Mouse (Mus musculus) thymus, postnatal 14 days (tissue): Measurements from ENCODE around the gene Gpr89.

ENCODE experiments used
- DNase-seq: peaks from one replicate; pipeline ENCODE4 v3.0.0; 2021

The Gpr89 gene

DNA sequence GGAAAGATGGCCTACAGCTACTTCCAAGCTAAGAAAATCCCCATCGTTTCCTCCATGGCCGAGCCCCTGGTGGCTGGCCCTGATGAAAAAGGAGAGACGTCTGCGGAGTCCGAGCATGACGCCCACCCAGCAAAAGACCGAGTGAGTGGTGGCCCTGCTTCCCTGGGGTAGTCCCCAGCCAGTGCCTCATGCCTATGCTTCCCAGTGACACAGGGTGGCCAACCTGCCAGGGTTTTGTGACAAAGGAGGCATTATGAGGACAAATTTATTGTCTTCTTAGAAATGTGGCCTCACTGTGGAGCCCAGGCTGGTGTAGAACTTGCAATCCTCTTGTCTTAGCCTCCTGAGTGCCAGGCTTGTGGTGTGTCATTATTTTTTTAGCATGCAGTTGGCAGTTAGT is 36.1 kb downstream of the Gpr89 start:
- no peak for DNase-seq

DNA sequence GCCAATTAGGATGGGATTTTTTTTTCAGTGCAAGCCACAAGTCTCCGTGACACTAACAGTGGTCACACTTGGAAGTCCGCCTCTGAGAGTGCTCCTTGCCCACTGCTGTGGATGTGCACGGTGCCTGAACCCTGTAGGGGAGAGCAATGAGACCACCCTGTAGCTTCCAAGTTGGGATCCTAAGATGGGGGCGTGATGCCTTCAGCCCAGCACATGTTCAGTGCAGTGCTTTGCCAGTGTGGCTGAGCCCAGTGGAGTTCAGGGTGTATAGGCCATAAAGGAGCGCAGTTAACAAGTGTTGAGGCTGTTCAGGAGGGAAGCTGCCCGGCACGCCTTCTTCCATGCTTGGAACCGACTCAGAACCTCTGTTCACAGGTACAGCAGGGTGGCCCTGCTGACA is 36.6 kb downstream of the Gpr89 start:
- DNase-seq: no peak

DNA sequence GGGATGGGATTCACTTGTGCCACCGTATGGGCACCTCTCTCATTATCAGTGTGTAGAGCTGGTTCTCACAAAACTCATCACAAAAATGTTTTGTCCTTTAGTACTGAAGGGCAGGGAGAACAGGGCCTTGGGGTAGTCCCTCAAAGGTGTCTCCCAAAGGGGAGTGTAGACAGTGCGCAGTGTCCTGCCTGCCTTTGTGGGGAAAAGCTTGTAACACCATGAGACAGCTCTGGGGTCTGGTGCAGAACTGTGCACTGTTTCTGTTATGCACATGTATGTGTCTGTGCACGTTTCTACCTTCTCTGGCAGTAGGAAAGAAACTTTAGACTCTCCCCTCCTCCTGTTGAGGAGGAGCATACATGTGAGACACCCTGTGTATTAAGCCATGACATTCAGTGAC is 37.3 kb downstream of the Gpr89 start:
- DNase-seq: no peak

DNA sequence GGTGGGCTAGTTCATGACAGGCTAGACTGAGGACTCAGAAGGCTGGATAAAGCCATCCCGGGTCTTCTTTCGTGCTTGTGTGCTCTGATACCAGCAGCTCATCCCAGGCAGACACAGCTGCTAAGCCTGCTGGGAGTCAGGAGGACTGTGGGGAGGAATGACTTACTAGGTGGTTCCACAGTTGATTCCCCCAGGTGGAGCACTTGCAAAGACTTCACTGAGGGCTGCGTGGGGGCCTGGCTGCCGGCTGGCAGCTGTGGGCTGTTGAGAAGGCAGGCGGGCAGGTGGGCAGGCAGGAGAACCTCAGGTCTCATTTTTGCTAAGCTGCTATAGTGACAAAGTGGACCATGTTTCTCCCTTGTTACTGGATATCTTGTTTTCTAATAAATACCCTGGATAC is 44.6 kb downstream of the Gpr89 start:
- no peak for DNase-seq

DNA sequence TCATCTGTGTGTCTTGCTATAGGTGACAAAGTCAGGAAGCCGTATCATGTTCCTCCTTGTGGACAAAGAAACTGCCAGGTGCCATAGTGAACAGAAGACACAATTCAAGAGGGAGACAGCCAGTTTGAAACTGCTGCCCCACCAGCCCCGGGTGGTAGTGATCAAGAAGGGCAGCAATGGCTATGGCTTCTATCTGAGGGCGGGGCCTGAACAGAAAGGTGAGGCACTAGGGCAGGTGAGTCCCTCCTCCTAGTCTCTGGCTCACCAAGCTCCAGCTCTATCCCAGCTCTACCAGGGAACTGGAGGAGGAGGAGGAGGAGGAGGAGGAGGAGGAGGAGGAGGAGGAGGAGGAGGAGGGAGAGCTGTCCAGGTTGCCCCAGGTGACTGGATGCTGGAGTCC is 49.3 kb downstream of the Gpr89 start:
- no peak for DNase-seq

DNA sequence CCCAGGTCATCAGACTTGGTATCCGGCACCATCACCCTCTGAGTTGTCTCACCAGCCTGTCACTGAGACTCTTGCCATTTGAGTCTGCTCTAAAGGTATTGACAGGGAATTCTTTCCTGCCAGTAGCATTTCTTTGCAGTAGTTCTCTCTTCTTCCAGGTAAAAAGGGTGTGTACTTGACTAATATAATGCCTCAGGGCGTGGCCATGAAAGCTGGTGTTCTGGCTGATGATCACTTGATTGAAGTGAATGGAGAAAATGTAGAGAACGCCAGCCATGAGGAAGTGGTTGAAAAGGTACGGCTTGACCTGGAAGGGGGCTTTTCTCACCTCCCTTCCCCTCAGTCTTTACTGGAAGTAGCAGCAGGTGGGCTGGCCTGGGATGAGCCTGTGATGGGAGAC is 50.8 kb downstream of the Gpr89 start:
- no peak for DNase-seq

DNA sequence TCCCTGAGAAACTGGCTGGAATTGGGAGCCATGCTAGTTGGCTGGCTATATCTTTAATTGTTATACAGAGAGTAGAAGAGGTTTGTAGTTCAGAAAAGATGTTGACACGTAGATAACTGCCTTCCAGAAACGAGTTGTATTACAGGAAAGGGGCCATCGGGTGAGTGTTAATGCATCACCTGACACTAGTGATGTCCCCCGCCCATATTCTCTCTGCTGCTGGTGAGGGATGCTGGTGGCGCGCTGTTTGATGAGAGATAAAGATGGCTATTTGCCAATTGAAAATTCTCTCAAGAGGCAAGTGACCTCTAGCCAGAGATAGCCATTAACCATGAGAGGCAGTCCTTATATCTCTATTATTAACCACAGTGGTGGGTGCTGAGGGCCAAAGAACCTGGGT is 52.6 kb downstream of the Gpr89 start:
- no peak for DNase-seq

DNA sequence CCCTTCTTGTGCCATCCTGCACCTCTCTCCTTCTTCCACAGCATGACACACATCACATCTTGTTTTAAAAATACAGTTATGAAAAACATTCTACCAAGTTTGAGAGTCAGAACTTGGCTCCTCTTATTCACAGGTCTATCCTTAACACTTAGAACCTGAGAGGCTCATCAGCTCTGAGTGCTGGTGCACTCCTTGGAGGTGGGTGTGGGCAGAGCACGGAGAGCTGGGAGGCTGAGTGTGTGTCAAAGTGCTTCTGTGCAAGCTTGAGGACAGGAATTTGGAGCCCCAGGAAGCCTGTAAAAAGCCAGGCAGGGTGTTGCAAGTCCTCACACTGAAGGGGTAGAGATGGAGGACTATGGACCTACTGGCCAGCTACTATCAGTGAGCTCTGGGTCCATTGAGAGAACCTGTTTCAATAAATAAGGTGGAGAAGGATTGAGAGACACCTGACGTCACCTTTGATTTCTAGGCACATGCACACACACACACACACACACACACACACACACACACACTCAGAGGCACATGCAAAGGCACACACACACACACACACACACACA is 55.9 kb downstream of the Gpr89 start:
- DNase-seq: no peak

DNA sequence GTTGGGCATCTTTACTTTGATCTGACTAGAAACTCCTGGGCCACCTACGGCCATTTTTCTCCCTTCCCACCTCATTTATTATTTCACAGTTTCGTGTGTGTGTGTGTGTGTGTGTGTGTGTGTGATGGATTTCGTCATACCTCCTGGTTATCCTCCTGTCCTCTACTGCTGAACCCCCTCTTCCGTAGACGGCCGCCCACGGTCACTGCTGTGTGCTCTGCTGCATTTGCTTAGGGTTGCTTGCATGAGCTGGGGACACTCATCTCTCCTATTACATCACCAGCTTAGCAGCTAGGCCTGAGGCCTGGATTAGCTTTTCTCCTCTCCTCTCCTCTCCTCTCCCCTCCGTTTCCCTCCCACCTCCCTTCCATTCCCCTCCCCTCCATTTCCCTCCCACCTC is 56.7 kb downstream of the Gpr89 start:
- no peak for DNase-seq

DNA sequence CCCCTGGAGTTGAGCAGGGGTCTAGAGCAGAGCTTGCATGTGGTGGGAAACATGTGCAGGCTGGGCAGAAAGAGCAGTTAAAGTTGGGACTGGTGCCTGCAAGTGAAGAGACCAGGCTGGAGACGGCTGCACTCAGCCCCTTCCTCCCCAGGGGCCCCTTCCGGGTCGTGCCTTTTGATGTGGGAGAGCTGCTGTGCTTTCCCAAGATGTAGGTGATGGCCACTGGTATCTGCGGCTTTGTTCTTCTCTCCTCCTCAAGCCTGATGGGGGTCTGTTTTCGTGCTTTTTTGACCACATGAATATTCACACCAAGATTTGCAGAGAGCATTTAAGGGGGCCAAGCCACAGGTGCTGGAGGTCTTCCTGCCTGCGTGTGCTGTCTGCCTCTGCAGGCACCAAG is 57.5 kb downstream of the Gpr89 start:
- DNase-seq: peak; percentile 64

DNA sequence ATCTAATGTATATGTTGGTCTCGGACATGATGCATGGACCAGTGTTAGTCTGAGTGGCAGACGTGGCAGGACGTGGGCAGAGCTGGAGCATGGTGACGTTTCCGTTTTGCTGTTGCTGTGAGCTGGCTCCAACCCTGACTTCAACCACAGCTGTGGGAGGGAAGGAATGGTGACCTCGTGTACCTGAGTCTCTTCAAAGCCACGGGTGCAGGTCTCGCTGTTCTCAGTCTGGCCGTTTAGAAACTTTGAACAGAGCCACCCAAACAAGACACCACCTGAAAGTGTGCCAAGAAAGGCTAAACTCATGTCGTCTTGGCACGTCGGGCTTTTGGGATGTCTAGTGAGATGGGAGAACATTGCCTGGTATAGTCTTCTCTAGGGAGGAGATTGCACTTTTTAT is 58.2 kb downstream of the Gpr89 start:
- DNase-seq: peak; percentile 26

DNA sequence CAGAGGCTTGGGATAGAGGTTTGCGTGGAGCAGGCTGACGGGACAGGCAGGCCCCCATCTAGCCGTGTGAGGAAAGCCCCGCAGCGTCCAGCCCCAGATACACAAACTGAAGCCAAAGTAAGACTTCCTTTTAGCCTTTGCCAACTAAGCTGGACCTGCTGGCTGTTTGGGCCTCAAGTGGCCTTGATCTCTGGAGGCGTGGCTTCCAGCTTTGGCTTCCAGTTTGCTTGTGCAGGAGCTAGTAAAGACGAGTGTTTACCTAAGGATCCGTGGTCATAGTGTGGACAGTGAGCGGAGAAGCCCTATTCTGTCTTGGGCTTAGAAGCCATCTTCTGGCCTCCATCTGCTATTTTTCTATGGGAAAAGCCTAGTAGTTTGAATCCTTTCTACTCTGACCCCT is 59.3 kb downstream of the Gpr89 start:
- no peak for DNase-seq

DNA sequence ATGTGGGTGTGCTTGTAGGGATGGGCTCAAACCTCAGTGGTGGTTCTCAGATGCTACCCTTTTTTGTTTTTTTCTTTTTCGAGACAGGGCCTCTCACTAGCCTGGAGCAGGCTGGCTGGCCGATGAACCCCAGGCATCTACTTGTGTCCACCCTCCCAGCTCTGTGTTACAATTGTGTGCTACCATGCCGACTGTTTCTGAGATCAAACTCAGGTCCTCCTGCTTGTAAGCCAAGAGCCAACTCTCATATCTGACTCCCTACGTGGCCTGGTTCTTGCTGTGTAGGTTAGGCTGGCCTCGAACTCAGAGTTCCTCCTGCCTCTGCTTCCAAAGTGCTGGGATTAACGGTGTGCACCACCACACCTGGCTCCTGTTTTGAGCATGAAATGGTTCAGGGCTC is 60.0 kb downstream of the Gpr89 start:
- DNase-seq: no peak

DNA sequence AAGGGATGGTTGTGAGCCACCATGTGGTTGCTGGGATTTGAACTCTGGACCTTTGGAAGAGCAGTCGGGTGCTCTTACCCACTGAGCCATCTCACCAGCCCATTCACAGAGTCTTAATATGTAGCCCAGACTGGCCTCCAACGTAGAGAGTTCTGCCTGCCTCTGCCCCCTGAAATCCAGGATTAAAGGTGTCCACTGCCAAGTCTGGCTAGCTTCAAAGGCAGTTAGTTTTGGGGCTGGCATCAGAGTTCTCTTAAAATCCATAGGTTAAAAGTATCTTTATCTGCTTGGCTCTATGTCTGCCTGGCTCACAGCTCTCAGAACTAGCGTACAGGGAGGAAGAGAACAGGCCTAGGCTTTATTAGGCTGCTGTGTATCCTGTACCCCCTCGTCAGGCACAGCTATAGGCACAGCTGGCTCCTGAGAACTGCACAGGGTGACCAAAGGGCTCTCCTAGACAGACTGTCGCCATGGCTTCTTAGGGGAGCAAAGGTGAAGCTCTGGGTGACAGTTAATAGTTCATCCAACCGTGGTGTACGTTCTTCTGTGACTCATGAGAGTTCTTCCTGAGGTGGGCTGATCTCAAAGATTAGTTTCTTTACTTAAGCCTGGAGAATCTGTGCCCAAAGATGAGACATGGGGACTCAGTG is 66.0 kb downstream of the Gpr89 start:
- no peak for DNase-seq

DNA sequence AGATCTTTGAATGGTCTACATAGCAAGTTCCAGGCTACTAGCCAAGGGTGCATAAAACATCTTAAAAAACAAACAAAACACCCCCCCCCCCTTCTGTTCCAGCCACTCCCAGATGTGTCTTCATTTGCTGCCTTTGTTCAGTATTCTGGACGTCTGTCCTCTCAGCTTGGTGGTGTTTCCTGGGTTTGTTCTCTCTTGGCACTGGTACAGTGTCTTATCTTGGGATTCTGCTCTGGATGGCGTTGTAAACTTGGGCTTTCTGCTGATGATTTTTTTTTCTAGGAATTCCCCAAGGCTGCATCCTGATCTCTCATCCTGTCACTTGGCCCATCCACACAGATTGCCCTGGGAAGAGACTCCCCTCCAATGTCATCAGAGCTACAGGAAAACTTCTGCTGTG is 68.7 kb downstream of the Gpr89 start:
- DNase-seq: no peak

DNA sequence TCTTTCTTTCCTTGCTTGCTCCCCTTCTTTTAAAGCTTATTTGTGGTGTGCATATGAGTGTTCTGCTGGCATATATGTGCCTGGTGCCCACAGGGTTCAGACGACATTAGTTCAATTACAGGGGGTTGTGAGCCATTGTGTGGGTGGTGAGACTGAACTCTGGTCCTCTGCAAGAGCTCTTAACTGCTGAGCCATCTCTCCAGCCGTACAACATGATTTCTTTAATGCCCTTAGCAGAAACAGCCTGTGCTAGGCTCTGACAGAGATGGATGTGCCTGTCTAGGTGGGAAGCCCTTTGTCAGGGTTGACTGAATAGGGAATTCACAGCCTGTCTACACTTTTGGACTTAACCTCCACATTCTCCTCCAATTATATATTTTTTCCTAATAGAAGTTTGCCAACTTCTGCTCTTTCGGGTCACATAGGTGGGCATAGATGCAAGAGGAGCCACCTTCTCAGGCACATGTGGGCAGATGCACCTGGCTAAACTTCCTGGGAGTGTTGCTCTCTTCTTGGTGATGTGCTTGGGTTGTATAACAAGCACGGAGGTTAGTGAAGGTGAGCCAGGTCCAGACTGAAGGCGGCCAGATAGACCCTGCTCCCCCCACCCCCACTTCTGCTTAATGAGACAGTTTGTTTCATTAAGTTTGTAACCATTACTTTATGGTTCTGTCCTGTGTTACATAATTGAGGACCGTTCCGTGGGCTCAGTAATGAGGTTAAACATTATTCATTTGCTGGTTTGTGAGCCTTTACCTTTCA is 70.4 kb downstream of the Gpr89 start:
- no peak for DNase-seq

DNA sequence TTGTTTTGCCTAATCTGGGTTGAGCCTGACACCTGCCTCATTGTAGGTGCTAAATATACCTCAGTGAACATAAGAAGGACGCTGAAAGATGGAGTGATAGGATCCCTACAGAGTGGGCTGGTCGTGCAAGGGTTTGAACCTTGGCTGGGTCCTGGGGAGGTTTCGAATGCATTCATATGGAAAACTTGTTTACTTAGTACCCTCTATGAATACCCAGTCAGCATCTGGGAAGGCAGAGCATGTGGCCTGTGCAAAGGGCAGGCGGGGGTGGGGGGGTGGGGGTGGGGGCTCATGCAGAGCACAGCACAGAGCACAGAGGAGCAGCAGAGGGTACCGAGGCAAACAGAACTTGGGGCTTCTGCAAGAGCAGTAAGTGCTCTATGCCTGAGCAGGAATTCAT is 72.2 kb downstream of the Gpr89 start:
- DNase-seq: no peak

DNA sequence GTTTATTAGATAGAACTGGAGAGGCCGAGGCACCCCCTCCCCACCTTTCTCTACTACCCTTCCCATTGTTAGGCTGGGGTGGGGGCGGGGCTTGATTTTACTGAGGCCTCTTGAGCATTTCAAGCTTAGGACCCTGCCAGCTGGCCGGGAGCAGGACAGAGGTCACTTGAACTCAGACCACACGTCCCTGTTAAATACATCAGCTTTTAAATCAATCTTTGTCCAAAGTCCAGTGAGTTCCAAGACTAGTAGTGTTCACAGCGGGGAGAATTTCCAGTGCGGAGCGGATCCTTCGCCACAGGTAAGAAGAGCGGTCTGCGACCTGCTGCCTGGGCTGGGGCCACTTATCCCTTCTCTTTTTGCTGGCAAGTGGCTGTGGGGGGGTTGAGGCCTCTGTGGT is 75.3 kb downstream of the Gpr89 start:
- no peak for DNase-seq

DNA sequence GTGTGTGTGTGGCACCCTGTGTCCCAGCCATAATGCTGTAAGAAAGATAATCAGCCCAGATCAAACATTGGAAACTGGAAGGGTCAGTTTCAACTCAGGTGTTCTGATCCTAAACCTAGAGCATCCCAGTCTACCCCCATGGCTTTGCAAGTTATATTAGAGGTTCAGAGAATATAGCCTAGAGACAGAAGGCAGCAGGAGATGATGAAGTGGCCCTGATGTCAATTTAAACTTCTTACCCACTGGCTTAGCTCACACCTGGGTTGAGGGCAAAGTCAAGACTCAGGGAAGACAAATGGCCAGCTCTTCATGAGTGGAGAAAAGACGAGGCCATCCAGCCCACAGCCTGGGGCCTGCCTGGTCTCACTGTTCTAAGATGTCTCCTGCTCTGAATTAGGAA is 76.2 kb downstream of the Gpr89 start, which contains the start of the genes Pdzk1 and Cd160:
TSS of gene Pdzk1 (plus strand) at position 301 of the 400 bp plus-strand sequence.
TSS of gene Cd160 (minus strand) at position 368 of the 400 bp plus-strand sequence.
- no peak for DNase-seq

DNA sequence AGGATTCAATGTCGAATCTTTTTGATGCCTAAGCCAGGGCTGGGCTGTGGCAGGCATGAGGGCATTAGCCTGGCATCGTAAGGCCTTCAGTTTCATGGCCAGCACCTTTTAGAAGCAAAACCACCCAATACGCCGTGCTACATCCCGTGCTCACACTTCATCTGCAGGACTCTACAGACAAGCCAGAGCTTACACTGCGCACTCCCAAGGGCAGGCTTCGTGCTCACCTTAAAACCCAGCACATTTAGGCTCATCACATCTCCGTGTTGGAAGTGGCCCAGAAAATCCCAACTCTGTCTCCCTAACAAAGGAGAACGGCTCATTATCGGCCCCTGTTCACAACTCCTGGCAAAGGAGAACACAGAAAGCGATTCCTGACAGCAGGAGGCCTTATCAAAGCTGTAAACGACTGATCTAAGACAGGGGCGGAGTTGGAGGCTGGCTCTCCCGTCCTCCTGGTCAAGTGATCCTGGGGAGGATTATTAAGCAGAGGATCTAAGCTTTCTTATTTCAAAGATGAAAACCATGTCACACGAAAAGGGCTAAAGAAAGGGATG is 76.8 kb downstream of the Gpr89 start:
- no peak for DNase-seq

DNA sequence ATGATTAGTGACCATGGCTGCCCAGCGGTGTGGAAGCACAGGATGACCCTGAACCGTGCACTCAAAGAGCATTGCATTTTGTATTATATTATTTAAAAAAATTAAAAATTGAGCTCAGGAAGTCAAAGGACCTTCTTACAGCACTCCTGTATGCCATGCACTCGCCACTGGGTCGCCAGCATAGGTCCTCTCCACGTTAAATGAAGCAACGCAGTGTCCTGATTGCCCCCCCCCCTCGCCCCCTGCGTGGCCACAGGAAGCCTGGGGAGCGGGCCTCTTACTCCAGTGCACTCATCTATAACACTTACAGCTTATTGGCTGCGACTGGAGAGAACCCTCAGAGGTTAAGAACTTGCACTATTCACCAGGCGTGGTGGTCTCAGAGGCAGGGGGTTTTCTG is 79.9 kb downstream of the Gpr89 start:
- no peak for DNase-seq

DNA sequence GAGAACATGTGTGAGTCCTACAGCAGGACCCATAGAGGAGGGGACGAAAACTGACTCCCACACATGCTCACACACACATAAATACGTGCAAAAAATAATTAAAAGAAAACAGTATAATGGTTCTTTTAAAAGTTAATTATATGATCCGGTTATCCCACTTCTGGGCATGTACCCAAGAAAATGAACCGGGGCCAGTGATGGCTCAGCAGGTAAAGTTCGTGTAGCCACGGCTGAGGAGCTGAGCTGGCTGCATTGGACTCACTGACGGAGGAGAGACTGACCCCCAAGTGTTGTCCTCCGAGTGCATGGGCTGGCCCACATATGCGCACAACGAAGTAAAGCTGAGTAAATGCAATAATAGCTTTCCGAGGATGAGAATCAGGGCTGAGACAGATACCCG is 80.5 kb downstream of the Gpr89 start:
- no peak for DNase-seq

DNA sequence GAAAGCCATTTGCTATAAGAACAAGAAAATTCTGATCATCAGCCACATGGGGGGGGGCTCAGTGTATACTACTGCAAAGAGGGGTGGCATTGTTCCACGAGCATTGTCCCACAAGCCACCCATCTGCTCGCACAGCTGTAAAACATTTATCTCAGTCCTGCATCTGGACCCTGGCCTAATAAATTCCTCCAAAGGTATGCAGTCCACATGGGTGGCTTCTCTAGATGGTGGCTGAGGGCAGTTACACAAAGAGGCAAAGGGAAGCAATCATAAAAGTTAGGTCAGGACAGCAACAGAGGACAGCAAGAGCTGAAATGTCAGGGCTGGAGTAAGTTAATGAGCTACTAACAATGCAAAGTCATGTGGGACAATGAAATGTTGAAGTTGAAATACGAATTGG is 81.4 kb downstream of the Gpr89 start:
- DNase-seq: no peak

DNA sequence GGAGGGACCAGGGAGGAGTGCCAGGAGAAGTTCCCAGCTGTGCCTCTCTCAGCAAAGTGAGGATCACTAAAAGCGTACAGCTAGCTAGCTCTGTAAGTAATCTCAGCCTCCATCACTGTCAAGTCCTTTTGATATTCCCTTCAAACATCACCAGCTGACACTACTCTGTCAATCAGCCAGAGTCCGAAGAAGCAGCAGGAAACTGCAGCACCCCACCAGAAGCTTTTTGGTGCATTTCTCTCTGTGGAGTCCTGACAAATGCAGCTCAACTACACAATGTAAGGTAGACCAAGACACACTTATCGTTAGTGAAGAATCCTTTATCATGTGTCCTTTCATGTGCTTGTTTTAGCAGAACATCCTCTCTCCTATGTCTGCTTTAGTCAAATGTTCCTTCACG is 83.6 kb downstream of the Gpr89 start:
- DNase-seq: no peak
